Mouse (Mus musculus): Measurements from ENCODE around the gene Trim47. TPM values are rescaled to one million over a fixed set of nuclear protein-coding genes. Genes with fewer than 3 reads are reported as not detected.
A peak's percentile ranks its signal among the peaks of the same experiment; 100 is the strongest.

Gene Trim47
- polyA plus RNA-seq, 2 experiments: 25.1 to 25.5 TPM

DNA sequence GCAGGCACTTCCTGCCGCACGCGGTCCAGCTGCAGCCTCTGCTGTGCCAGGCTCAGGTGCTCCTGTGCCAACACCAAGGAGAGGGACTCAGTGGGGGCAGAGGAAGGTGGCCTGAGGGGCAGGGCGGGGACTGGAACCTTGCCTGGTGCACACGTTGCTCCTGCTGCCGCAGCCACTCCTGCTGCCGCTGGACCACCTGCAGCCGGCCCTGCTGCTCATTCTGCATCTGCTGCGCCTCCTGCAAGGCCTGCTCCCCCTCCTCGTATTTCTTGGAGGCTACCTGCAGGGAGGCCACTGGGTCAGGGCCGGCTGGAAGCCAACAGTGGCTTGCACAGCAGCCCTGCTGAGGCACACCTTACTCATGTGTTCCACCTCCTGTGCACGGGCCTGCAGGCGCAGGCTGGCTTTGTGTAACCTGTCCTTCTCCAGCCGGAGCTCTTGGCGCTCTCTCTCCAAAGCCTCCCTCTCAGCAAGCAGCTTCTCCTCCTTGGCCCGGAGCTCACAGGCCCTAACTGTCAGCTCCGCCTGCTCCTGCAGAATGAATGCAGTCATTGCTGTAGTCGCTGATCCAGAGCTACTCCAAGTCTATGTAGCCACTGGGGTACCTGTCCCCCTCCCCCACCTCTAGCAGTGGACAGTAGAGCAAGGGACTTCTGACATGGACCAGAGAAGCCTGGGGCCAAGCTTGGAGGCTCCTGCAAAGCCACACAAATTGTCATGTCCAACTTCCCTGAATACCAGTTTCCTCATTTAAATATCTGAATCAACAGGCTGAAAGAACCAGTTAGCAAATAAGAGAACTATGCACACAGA is 18.7 kb upstream of the Trim47 start:
- H3K36me3 ChIP-seq (ENCODE audit: control insufficient read depth, insufficient read depth, low read length): peaks cover 90% of the 10 kb centered on the region
- no peak overlapping the region for H3K27ac ChIP-seq (replicated peaks; ENCODE audit: low read depth, low read length)
- ATAC-seq (ENCODE audit: low FRiP score, low read depth): no peak
- TF ChIP-seq POLR2A (IDR thresholded peaks at IDR 0.05; ENCODE audit: borderline replicate concordance, extremely low read depth, insufficient read depth, insufficient read length): no peak
- H3K4me1 ChIP-seq (ENCODE audit: control insufficient read depth, insufficient read depth, low read length): no peaks in the 10 kb centered on the region
- WGBS: 59% methylated on average over 18 of the region's 18 CpGs
- no peak for DNase-seq (ENCODE audit: low spot score)
- H3K9me3 ChIP-seq (ENCODE audit: control insufficient read depth, low read length): no peaks in the 10 kb centered on the region
- no peak overlapping the region for H3K4me2 ChIP-seq (replicated peaks; ENCODE audit: low read depth, low read length, severe bottlenecking)
- no peak overlapping the region for H3K4me3 ChIP-seq (replicated peaks; ENCODE audit: low read length)
- H3K9ac ChIP-seq (ENCODE audit: low read depth, low read length, severe bottlenecking): no peak overlapping the region
- no peaks in the 10 kb centered on the region for H3K27me3 ChIP-seq (ENCODE audit: control insufficient read depth, insufficient read depth, low read length)

DNA sequence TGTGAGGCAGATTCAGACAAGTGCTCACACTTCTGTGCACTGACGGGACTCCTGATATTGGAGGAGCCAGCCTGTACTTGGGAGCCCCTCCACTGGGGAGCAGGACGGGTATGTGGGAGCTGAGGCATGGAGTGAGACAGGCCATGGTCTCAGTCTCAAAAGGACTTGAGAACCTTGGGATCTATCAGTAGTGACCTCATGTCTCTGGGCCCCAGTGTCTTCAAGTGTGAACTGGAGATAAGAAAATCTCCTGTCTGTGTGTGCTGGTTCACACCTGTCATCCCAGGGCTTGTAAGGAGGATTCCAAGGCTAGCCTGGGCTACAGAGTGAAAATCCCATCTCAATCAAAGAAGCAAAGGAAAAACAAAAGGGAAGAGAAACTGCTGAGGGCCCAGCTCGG is 16.5 kb upstream of the Trim47 start:
- ATAC-seq (ENCODE audit: low FRiP score, low read depth) (no peak), DNase-seq (ENCODE audit: low spot score) (no peak)
- no peak for TF ChIP-seq POLR2A (IDR thresholded peaks at IDR 0.05; ENCODE audit: borderline replicate concordance, extremely low read depth, insufficient read depth, insufficient read length)
- Histone ChIP-seq H3K27ac (replicated peaks; ENCODE audit: low read depth, low read length) (no peak overlapping the region), H3K27me3 (ENCODE audit: control insufficient read depth, insufficient read depth, low read length) (no peaks in the 10 kb centered on the region), H3K4me3 (replicated peaks; ENCODE audit: low read length) (no peak overlapping the region), H3K9ac (ENCODE audit: low read depth, low read length, severe bottlenecking) (no peak overlapping the region), H3K9me3 (ENCODE audit: control insufficient read depth, low read length) (no peaks in the 10 kb centered on the region), H3K4me2 (replicated peaks; ENCODE audit: low read depth, low read length, severe bottlenecking) (no peak overlapping the region), H3K4me1 (ENCODE audit: control insufficient read depth, insufficient read depth, low read length) (no peaks in the 10 kb centered on the region), H3K36me3 (ENCODE audit: control insufficient read depth, insufficient read depth, low read length) (peaks cover 68% of the 10 kb centered on the region)
- 84% methylated on average over 3 of the region's 3 CpGs for WGBS

DNA sequence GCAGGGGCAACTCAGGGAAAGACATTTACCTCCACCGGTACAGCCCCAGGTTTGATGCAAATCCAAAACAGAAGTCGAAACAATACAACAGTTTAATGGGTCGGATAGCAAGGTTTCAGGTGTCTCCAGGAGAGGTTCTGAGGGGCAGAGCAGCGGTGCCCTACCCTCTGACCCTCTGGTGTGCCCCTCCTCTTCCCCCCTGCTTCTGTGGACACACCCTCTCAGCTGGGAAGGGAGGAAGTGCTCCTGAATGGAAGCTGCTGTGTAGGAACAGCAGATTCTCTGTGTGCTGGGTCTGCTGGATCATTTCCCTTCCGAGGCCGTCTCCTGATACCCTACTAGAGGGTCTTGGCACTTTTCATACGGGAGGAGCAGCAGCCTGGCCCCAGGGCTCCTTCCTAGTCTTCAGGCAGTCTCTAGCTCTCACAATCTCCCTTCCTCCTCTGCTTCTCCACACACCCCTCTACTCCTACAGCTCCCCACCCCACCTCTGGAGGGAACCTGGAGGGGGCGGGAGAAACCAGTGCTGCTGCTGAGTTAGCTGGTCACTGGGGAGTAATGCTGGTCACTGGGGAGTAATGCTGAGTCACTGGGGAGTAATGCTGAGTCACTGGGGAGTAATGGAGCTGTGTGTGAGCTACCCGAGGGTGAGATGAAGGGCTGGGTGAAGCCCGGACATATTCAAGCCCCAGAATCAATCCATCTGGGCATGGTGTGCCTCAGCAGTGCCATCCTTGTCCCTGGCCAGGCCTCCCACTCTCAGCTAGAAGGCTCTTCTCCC is 15.4 kb upstream of the Trim47 start:
- no peaks in the 10 kb centered on the region for H3K27me3 ChIP-seq (ENCODE audit: control insufficient read depth, insufficient read depth, low read length)
- peaks cover 58% of the 10 kb centered on the region for H3K36me3 ChIP-seq (ENCODE audit: control insufficient read depth, insufficient read depth, low read length)
- H3K4me3 ChIP-seq (replicated peaks; ENCODE audit: low read length): no peak overlapping the region
- no peak overlapping the region for H3K9ac ChIP-seq (ENCODE audit: low read depth, low read length, severe bottlenecking)
- peaks cover 4% of the 10 kb centered on the region; the same call in 1 of the 2 replicates for H3K4me1 ChIP-seq (ENCODE audit: control insufficient read depth, insufficient read depth, low read length)
- ATAC-seq (ENCODE audit: low FRiP score, low read depth) (no peak), DNase-seq (ENCODE audit: low spot score) (no peak)
- H3K27ac ChIP-seq (replicated peaks; ENCODE audit: low read depth, low read length): no peak overlapping the region
- no peaks in the 10 kb centered on the region for H3K9me3 ChIP-seq (ENCODE audit: control insufficient read depth, low read length)
- 70% methylated on average over 10 of the region's 10 CpGs for WGBS
- no peak for TF ChIP-seq POLR2A (IDR thresholded peaks at IDR 0.05; ENCODE audit: borderline replicate concordance, extremely low read depth, insufficient read depth, insufficient read length)
- no peak overlapping the region for H3K4me2 ChIP-seq (replicated peaks; ENCODE audit: low read depth, low read length, severe bottlenecking)

DNA sequence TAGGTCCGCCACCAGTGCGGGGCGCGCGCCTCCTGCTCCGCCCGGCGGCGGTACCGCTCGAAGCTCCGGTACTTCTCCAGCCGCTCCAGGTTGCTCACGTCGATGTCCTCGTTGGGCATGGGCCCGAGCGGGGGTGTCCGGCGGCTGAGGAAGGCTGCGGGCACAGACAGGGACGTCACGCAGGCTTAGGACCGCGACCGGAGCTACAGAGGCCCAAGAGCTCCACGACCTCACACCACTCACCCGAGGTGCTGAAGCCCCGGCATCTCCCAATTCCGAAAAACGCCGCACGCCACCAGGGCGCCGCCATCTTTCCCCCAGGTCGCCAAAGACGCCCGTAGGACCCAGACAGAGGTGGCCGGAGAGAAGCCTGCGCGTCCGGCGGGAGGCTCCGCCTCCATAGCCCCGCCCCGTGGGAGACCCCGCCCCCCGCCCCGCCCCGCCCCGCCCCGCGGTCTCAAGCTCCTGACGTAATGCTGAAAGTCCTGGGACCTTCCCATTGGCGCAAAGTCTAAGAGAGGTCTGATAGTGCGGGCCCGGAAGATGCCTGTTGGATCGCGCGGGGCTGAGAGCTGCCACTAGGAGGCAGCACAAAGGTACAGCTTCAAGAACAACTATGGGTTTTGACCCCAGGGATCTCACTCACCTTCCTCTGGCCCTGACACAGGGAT is 11.6 kb upstream of the Trim47 start, which contains the start of gene Mrpl38:
Mrpl38 (minus strand) TSS at position 401 of the 671 bp plus-strand sequence.
- ATAC-seq (ENCODE audit: low FRiP score, low read depth) (peak; percentile 96), DNase-seq (ENCODE audit: low spot score) (peak; percentile 93)
- TF ChIP-seq POLR2A (IDR thresholded peaks at IDR 0.05; ENCODE audit: borderline replicate concordance, extremely low read depth, insufficient read depth, insufficient read length): peak; percentile 69; the same call in 1 of the 2 replicates
- peak within 1 kb of the TSS; percentile 56 for H3K4me2 ChIP-seq (replicated peaks; ENCODE audit: low read depth, low read length, severe bottlenecking)
- H3K27me3 ChIP-seq (ENCODE audit: control insufficient read depth, insufficient read depth, low read length): no peaks in the 10 kb centered on the region
- peak within 1 kb of the TSS; percentile 43; the same call in 1 of the 2 replicates for H3K27ac ChIP-seq (replicated peaks; ENCODE audit: low read depth, low read length)
- under 1% methylated on average over 48 of the region's 60 CpGs for WGBS
- H3K9ac ChIP-seq (ENCODE audit: low read depth, low read length, severe bottlenecking): peak within 1 kb of the TSS; percentile 75
- peak within 1 kb of the TSS; percentile 76 for H3K4me3 ChIP-seq (replicated peaks; ENCODE audit: low read length)
- peaks cover 4% of the 10 kb centered on the region; the same call in 1 of the 2 replicates for H3K4me1 ChIP-seq (ENCODE audit: control insufficient read depth, insufficient read depth, low read length)
- H3K36me3 ChIP-seq (ENCODE audit: control insufficient read depth, insufficient read depth, low read length): peaks cover 46% of the 10 kb centered on the region
- no peaks in the 10 kb centered on the region for H3K9me3 ChIP-seq (ENCODE audit: control insufficient read depth, low read length)

DNA sequence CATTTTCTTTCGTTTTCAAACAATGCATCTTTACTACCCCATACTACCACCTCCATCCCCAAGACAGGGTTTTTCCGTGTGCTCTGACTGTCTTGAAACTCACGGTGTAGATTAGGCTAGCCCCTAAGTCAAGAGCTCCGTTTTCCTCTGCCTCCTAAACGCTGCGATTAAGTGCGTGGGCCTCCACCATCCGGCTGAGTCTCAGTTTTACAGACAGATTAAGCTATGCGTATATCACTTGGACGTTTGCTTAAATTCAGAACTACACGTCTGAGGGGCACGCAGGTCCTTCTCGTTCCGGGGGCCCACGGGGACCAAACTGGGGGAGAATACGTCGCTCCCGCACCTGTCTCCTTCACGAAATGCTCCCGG is 11.1 kb upstream of the Trim47 start:
- no peak for TF ChIP-seq POLR2A (IDR thresholded peaks at IDR 0.05; ENCODE audit: borderline replicate concordance, extremely low read depth, insufficient read depth, insufficient read length)
- H3K9ac ChIP-seq (ENCODE audit: low read depth, low read length, severe bottlenecking): peak overlapping the region; percentile 75
- peak overlapping the region; percentile 76 for H3K4me3 ChIP-seq (replicated peaks; ENCODE audit: low read length)
- no peaks in the 10 kb centered on the region for H3K27me3 ChIP-seq (ENCODE audit: control insufficient read depth, insufficient read depth, low read length)
- H3K4me1 ChIP-seq (ENCODE audit: control insufficient read depth, insufficient read depth, low read length): peaks cover 4% of the 10 kb centered on the region; the same call in 1 of the 2 replicates
- no peaks in the 10 kb centered on the region for H3K9me3 ChIP-seq (ENCODE audit: control insufficient read depth, low read length)
- H3K4me2 ChIP-seq (replicated peaks; ENCODE audit: low read depth, low read length, severe bottlenecking): peak overlapping the region; percentile 56
- 0 out of 2 replicates have a peak overlapping the region, but pooled peaks have one; percentile 40 for H3K27ac ChIP-seq (replicated peaks; ENCODE audit: low read depth, low read length)
- ATAC-seq (ENCODE audit: low FRiP score, low read depth) (no peak), DNase-seq (ENCODE audit: low spot score) (no peak)
- WGBS: 2% methylated on average over 20 of the region's 20 CpGs
- H3K36me3 ChIP-seq (ENCODE audit: control insufficient read depth, insufficient read depth, low read length): peaks cover 44% of the 10 kb centered on the region

Measured in limb, embryonic 14.5 days (tissue).